Mouse (Mus musculus): ENCODE results near the gene Gusb.

DNA sequence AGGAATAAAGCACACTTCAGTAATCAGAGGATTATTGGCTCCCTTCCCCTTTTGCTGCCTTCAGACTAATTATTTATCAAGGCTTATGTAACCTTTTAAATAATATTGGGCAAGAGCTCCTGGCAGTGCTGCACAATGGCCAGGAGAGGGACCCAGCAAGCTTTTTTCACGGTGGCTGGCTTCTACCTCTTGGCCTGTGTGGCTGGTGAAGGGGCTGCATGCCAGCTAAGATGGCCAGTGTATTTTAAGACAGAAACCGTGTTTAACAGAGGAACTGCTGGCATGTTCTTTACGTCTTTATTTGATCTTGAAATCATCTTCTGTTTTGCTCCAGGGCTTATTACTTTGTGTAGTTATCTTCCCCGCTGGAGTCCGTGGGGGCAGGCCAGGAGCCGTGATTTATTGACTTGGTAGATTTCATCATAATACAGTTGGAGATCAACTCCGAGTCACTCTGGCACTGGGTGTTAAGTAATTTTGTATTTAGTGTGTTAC is 41.4 kb upstream of the Gusb start:
- TF ChIP-seq CTCF (IDR thresholded peaks at IDR 0.05; ENCODE audit: control insufficient read depth, insufficient read depth, low read length) (peak; percentile 49), POLR2A (IDR thresholded peaks at IDR 0.05; ENCODE audit: borderline replicate concordance, control insufficient read depth, low read depth, low read length) (no peak)
